Mouse (Mus musculus): ENCODE data around the gene Hykk. TPM values are rescaled to one million over a fixed set of nuclear protein-coding genes. Genes with fewer than 3 reads are reported as not detected.
A peak's percentile ranks its signal among the peaks of the same experiment; 100 is the strongest.

The Hykk gene
- 0.47 and 0.78 TPM in 2 replicates for polyA plus RNA-seq (2012; ENCODE audit: insufficient read depth, insufficient read length, missing spikeins)

DNA sequence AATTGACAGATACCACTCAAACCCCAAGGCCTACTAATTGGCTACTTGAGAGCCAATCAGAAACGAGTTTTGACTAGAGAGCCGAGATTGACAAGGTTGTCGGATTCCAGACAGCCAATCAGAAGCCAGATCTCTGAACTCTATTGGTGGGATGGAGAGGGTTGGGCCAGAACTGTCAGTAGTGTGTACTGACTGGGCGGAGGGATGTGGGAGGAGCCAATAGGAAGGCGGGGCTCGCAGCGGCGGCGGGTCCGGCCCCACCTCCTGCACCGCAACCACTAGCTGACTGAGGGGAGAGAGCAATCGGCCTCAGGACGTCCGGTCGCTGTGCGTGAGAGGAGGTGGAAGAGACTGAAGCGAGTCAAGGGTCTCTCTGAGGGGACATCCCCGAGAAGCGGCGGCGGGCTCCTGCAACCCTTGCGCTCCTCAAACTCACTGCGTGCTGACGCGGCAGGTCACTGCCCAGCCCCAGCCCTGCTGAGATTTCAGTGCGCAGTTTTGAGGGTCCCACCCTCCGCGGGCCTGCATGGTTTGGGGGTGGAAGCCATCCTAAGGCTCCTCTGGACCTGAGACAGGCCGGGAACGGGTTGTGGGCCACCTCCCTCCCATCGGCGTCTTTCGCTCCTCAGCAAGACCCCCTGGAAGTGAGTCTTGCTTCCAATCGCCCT, at the start of gene Hykk:
Gene Hykk (plus strand): TSS at position 274 of the 668 bp plus-strand sequence.
- no peaks in the 10 kb centered on the region for H3K4me1 ChIP-seq (ENCODE audit: control insufficient read depth, insufficient read depth, low read length)
- H3K27ac ChIP-seq (ENCODE audit: insufficient read depth, low read depth, low read length) = no peak within 1 kb of the TSS
- no peak for TF ChIP-seq CTCF (IDR thresholded peaks at IDR 0.05; ENCODE audit: low read depth, low read length)
- no peak for TF ChIP-seq POLR2A (IDR thresholded peaks at IDR 0.05; ENCODE audit: borderline replicate concordance, low read depth, low read length)
- H3K4me3 ChIP-seq (ENCODE audit: insufficient read depth, low read length) = peak within 1 kb of the TSS; percentile 53

DNA sequence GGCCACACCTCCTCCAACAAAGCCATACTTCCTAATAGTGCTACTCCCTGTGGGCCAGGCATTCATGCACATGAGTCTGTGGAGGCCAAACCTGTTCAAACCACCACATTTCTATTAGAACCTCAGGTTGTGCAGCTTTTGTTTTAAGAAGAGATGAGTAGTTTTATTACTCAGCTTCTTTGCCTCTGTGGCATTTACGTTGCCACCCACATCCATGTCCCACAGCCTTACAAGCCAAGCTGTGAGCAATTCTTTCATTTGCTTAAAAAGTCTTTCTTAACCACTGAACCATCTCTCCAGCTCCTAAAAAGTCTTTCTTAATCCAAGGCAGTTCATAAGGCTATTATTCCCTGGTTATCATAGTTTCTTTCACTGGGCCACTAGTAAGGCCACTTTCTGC, 38.3 kb upstream of the Hykk start:
- Histone ChIP-seq H3K4me3 (ENCODE audit: insufficient read depth, low read length) (no peak overlapping the region), H3K4me1 (ENCODE audit: control insufficient read depth, insufficient read depth, low read length) (no peaks in the 10 kb centered on the region), H3K27ac (ENCODE audit: insufficient read depth, low read depth, low read length) (no peak overlapping the region)
- TF ChIP-seq CTCF (IDR thresholded peaks at IDR 0.05; ENCODE audit: low read depth, low read length) = no peak
- TF ChIP-seq POLR2A (IDR thresholded peaks at IDR 0.05; ENCODE audit: borderline replicate concordance, low read depth, low read length) = no peak

DNA sequence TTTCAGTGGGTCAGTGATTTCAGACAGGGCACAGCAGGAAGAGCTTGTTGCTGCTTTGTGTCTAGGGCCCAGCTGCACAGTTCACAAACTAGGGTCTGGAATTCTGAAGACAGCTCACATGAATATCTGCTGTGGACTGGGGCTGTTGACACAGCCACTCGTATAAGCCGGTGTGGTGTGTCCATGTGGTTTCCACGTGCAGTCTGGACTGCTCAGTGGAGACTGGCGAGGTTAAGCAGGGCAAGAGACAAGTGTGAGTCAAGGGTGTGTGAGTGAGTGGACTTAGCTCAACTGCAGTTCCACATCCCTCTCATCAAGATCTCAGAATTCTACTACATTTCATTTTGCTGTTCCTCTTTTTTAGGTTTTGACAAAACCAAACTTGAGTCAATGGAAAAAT, 25.0 kb upstream of the Hykk start:
- H3K4me1 ChIP-seq (ENCODE audit: control insufficient read depth, insufficient read depth, low read length) = peaks cover 4% of the 10 kb centered on the region
- TF ChIP-seq CTCF (IDR thresholded peaks at IDR 0.05; ENCODE audit: low read depth, low read length) (no peak), POLR2A (IDR thresholded peaks at IDR 0.05; ENCODE audit: borderline replicate concordance, low read depth, low read length) (no peak)
- no peak overlapping the region for H3K4me3 ChIP-seq (ENCODE audit: insufficient read depth, low read length)
- peak overlapping the region; percentile 21; the same call in 1 of the 2 replicates for H3K27ac ChIP-seq (ENCODE audit: insufficient read depth, low read depth, low read length)

DNA sequence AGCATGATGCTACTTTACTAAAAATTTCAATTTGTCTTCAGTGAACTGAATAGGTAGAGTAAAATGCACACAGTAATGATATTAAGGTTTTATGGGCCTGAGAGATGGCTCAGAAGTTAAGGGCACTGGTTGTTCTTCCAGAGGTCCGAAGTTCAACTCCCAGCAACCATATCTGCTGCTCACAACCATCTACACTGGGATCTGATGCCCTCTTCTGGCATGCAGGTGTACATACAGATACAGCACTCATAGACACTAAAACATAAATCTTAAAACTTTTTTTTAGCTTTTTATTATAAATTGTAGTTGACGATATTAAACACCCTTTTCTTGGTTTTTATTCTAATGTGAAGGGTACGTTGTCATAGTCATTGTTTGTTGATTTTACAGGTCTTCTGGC, 20.0 kb upstream of the Hykk start:
- Histone ChIP-seq H3K4me1 (ENCODE audit: control insufficient read depth, insufficient read depth, low read length) (peaks cover under 1% of the 10 kb centered on the region), H3K27ac (ENCODE audit: insufficient read depth, low read depth, low read length) (no peak overlapping the region), H3K4me3 (ENCODE audit: insufficient read depth, low read length) (no peak overlapping the region)
- TF ChIP-seq CTCF (IDR thresholded peaks at IDR 0.05; ENCODE audit: low read depth, low read length) (no peak), POLR2A (IDR thresholded peaks at IDR 0.05; ENCODE audit: borderline replicate concordance, low read depth, low read length) (no peak)

DNA sequence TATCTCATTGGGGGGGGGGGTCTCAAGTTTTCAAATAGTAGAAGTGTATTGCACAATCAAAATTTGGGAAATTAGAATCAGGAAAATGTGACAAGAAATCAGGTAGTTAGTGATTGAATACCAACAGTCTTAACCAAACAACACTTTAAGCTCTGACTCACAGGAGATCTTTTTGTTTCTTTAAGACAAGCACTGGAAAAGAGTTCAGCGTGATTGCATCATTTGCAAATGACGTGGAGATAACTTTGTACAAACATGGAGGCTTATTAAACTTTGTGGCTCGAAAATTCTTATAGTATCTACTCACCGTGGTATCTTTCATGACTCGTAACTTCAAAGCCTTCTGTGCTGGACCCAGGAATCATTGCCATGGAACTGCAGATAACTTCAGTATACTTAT, 7.6 kb upstream of the Hykk start:
- H3K4me3 ChIP-seq (ENCODE audit: insufficient read depth, low read length) = no peak overlapping the region
- no peak overlapping the region for H3K27ac ChIP-seq (ENCODE audit: insufficient read depth, low read depth, low read length)
- TF ChIP-seq CTCF (IDR thresholded peaks at IDR 0.05; ENCODE audit: low read depth, low read length) (no peak), POLR2A (IDR thresholded peaks at IDR 0.05; ENCODE audit: borderline replicate concordance, low read depth, low read length) (no peak)
- H3K4me1 ChIP-seq (ENCODE audit: control insufficient read depth, insufficient read depth, low read length) = no peaks in the 10 kb centered on the region

DNA sequence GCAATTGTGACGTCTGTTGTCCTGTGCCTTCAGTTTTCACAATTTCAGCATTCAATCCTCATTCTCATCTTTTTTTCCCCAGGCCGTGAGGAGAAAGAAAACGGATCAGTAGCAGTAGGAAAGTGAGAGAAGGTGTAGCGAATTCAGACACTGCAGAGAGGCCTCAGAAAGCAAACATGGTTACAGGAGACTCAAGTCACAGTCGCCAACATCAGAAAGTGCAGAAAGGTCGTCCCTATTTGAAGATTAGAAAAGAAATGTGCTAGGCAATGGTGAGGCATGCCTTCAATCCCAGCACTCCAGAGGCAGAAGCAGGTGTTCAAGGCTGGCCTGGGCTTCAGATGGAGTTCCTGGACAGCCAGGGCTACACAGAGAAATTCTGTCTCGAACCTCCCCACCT, 1.5 kb upstream of the Hykk start:
- no peak for TF ChIP-seq POLR2A (IDR thresholded peaks at IDR 0.05; ENCODE audit: borderline replicate concordance, low read depth, low read length)
- no peak for TF ChIP-seq CTCF (IDR thresholded peaks at IDR 0.05; ENCODE audit: low read depth, low read length)
- H3K4me1 ChIP-seq (ENCODE audit: control insufficient read depth, insufficient read depth, low read length) = no peaks in the 10 kb centered on the region
- no peak overlapping the region for H3K27ac ChIP-seq (ENCODE audit: insufficient read depth, low read depth, low read length)
- no peak overlapping the region for H3K4me3 ChIP-seq (ENCODE audit: insufficient read depth, low read length)

DNA sequence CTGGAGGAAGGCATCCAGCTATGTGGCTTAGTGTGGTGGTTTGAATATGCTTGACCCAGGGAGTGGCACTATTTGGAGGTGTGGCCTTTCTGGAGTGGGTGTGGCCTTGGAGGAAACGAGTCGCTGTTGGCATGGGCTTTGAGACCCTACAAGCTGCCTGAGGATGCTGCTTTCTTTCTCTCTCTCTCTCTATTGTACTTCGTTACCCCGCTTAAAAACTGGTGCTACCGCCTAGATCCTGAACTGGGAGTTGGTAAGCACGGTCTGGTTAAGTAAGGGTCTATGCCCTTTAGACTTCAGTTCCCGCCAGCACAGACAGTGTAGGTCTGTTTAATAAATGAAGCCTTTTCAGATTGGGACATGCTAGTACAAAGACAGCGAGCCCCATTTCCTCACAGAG, 682 bp upstream of the Hykk start:
- Histone ChIP-seq H3K4me3 (ENCODE audit: insufficient read depth, low read length) (peak overlapping the region; percentile 53; the same call in 1 of the 2 replicates), H3K4me1 (ENCODE audit: control insufficient read depth, insufficient read depth, low read length) (no peaks in the 10 kb centered on the region), H3K27ac (ENCODE audit: insufficient read depth, low read depth, low read length) (no peak overlapping the region)
- TF ChIP-seq CTCF (IDR thresholded peaks at IDR 0.05; ENCODE audit: low read depth, low read length) = no peak
- no peak for TF ChIP-seq POLR2A (IDR thresholded peaks at IDR 0.05; ENCODE audit: borderline replicate concordance, low read depth, low read length)

DNA sequence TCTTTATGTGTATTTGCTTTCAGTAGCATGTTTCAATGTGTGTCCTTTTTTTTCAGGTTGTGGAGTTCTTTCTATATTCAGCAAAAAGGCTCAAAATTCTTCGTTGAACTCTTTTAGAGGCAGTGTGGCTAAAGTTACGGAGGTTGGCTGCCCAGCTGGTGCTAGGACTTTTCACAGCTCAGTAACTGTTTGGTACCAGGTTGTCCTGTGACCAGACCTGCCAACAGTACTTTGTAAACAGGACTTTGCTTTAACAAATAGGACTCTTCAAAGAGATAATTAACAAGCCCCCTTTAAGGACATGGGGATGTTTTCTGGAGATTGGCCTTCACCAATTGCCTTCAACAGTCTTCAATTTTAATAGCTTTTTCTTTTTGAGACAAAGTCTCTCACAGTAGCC, 1.1 kb downstream of the Hykk start:
- H3K27ac ChIP-seq (ENCODE audit: insufficient read depth, low read depth, low read length) = no peak overlapping the region
- TF ChIP-seq CTCF (IDR thresholded peaks at IDR 0.05; ENCODE audit: low read depth, low read length) = no peak
- no peak for TF ChIP-seq POLR2A (IDR thresholded peaks at IDR 0.05; ENCODE audit: borderline replicate concordance, low read depth, low read length)
- H3K4me3 ChIP-seq (ENCODE audit: insufficient read depth, low read length) = no peak overlapping the region
- H3K4me1 ChIP-seq (ENCODE audit: control insufficient read depth, insufficient read depth, low read length) = no peaks in the 10 kb centered on the region

DNA sequence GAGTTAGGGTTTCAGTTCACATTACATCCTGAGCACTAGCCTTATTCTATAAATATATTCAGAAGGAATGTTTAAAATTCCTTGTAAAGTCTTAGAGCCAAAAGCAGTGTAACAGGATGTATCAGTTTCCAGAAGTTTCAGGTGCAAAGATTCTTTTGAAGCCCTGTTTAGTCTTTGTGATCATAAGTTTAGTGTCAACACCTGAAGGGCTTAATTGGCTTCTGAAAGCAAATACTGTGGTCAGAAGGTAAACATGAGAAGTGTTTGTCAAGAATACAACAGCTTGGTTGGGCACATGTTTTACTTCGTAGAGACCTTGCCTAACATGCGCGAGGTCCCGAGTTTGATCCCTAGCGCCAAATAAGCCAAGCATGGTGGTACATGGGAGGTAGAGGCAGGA, 1.7 kb downstream of the Hykk start:
- H3K27ac ChIP-seq (ENCODE audit: insufficient read depth, low read depth, low read length) = no peak overlapping the region

DNA sequence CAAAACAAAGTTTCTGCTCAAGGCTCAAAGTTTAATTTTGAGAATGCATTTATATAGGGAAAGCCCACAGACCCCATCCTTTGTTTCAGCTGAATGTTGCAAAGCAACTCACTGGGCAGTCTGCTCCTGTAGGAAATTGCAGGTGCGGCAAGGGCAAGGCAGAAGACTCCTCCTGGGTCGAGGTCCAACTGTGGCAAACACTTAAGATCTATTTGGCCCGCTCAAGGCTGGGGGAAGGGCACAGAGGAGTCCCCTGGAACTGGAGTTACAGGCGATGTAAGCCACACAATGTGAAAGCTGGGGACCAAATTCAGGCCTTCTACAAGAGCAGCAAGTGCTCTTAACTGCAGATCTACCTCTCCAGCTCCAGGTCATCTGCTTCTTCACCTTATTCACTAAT, 2.9 kb downstream of the Hykk start:
- Histone ChIP-seq H3K4me1 (ENCODE audit: control insufficient read depth, insufficient read depth, low read length) (no peaks in the 10 kb centered on the region), H3K4me3 (ENCODE audit: insufficient read depth, low read length) (no peak overlapping the region), H3K27ac (ENCODE audit: insufficient read depth, low read depth, low read length) (no peak overlapping the region)
- TF ChIP-seq CTCF (IDR thresholded peaks at IDR 0.05; ENCODE audit: low read depth, low read length) (no peak), POLR2A (IDR thresholded peaks at IDR 0.05; ENCODE audit: borderline replicate concordance, low read depth, low read length) (no peak)

More for the DNA sequence above, 1.7 kb downstream of the Hykk start:
- H3K4me3 ChIP-seq (ENCODE audit: insufficient read depth, low read length) = no peak overlapping the region
- H3K4me1 ChIP-seq (ENCODE audit: control insufficient read depth, insufficient read depth, low read length) = no peaks in the 10 kb centered on the region
- TF ChIP-seq CTCF (IDR thresholded peaks at IDR 0.05; ENCODE audit: low read depth, low read length) (no peak), POLR2A (IDR thresholded peaks at IDR 0.05; ENCODE audit: borderline replicate concordance, low read depth, low read length) (no peak)

Data from bone marrow macrophage, adult 2 months (primary cell).